Mouse (Mus musculus) lung, postnatal 14 days (tissue): ENCODE measurements around the gene Tomm20.
A peak's percentile ranks its signal among the peaks of the same experiment; 100 is the strongest.

Experiments
- DNase-seq: peaks from one replicate; pipeline ENCODE4 v3.0.0; 2021

Tomm20 gene

GRCm38 (mm10) chr8:126951900-126952636 lies 6.4 kb upstream of the Tomm20 start:
- no peak for DNase-seq

GRCm38 (mm10) chr8:126949527-126949926 lies 3.9 kb upstream of the Tomm20 start:
- DNase-seq, result no peak

- DNase-seq, result no peak
Observed at GRCm38 (mm10) chr8:126946444-126946843, 800 bp upstream of the Tomm20 start.

- DNase-seq, result no peak
Observed at GRCm38 (mm10) chr8:126944781-126945691, 608 bp downstream of the Tomm20 start.

GRCm38 (mm10) chr8:126943565-126943964 lies 2.1 kb downstream of the Tomm20 start:
- DNase-seq, result no peak

- no peak for DNase-seq
Observed at GRCm38 (mm10) chr8:126937337-126937736, 8.3 kb downstream of the Tomm20 start.

- DNase-seq, result no peak
Observed at GRCm38 (mm10) chr8:126935932-126936331, 9.7 kb downstream of the Tomm20 start.

GRCm38 (mm10) chr8:126935387-126935786 lies 10.3 kb downstream of the Tomm20 start:
- DNase-seq, result no peak

- no peak for DNase-seq
Observed at GRCm38 (mm10) chr8:126932656-126933055, 13.0 kb downstream of the Tomm20 start.

- DNase-seq, result no peak
Observed at GRCm38 (mm10) chr8:126932249-126932648, 13.4 kb downstream of the Tomm20 start.

- no peak for DNase-seq
Observed at GRCm38 (mm10) chr8:126931720-126932119, 13.9 kb downstream of the Tomm20 start.

- peak; percentile 83 for DNase-seq
Observed at GRCm38 (mm10) chr8:126929607-126930161, 16.0 kb downstream of the Tomm20 start.

GRCm38 (mm10) chr8:126928755-126929505 lies 16.7 kb downstream of the Tomm20 start:
- DNase-seq, result no peak

- no peak for DNase-seq
Observed at GRCm38 (mm10) chr8:126928028-126928427, 17.6 kb downstream of the Tomm20 start.

GRCm38 (mm10) chr8:126927058-126927457 lies 18.6 kb downstream of the Tomm20 start:
- DNase-seq, result no peak

GRCm38 (mm10) chr8:126922981-126923380 lies 22.7 kb downstream of the Tomm20 start:
- DNase-seq, result no peak

- no peak for DNase-seq
Observed at GRCm38 (mm10) chr8:126921432-126921831, 24.2 kb downstream of the Tomm20 start.

- DNase-seq, result peak; percentile 81
Observed at GRCm38 (mm10) chr8:126920845-126921244, 24.8 kb downstream of the Tomm20 start.

GRCm38 (mm10) chr8:126920386-126920785 lies 25.3 kb downstream of the Tomm20 start:
- no peak for DNase-seq

- no peak for DNase-seq
Observed at GRCm38 (mm10) chr8:126919703-126920102, 25.9 kb downstream of the Tomm20 start.

- DNase-seq, result no peak
Observed at GRCm38 (mm10) chr8:126919255-126919654, 26.4 kb downstream of the Tomm20 start.

GRCm38 (mm10) chr8:126918356-126918755 lies 27.3 kb downstream of the Tomm20 start:
- no peak for DNase-seq
